Mouse (Mus musculus) macrophage (primary cell): ENCODE measurements around the gene Shd. TPM values are rescaled to one million over a fixed set of nuclear protein-coding genes. Genes with fewer than 3 reads are reported as not detected.

Experiments
- H3K27ac ChIP-seq: fragments of 350-480 bp; formaldehyde crosslinking; 2 replicates; pipeline ENCODE4 v1.9.0; 2021
- H3K36me3 ChIP-seq: fragments of 350-480 bp; formaldehyde crosslinking; 2 replicates; pipeline ENCODE4 v1.9.0; 2021; ENCODE audit errors: inconsistent target
- H3K4me3 ChIP-seq: fragments of 350-480 bp; formaldehyde crosslinking; 2 replicates; pipeline ENCODE4 v1.9.0; 2021; ENCODE audit errors: inconsistent target
- H3K79me2 ChIP-seq: fragments of 350-480 bp; formaldehyde crosslinking; 2 replicates; pipeline ENCODE4 v1.9.0; 2021; ENCODE audit errors: inconsistent target
- WGBS: methylation state at CpG from one replicate; pipeline ENCODE4 v1.1.7; 2026; ENCODE audit warnings: inconsistent platforms; ENCODE audit not compliant: missing documents; 5-methylcytosine and 5-hydroxymethylcytosine counted together
- polyA plus RNA-seq: library from polyadenylated mRNA; stranded (reverse); fragments of 250-400 nt; gene quantifications from 3 replicates; pipeline ENCODE4 v1.2.4, GENCODE M21; 2018; ENCODE audit warnings: inconsistent platforms

Shd gene
- polyA plus RNA-seq, 1 experiment from 2014 or later, result not detected

DNA sequence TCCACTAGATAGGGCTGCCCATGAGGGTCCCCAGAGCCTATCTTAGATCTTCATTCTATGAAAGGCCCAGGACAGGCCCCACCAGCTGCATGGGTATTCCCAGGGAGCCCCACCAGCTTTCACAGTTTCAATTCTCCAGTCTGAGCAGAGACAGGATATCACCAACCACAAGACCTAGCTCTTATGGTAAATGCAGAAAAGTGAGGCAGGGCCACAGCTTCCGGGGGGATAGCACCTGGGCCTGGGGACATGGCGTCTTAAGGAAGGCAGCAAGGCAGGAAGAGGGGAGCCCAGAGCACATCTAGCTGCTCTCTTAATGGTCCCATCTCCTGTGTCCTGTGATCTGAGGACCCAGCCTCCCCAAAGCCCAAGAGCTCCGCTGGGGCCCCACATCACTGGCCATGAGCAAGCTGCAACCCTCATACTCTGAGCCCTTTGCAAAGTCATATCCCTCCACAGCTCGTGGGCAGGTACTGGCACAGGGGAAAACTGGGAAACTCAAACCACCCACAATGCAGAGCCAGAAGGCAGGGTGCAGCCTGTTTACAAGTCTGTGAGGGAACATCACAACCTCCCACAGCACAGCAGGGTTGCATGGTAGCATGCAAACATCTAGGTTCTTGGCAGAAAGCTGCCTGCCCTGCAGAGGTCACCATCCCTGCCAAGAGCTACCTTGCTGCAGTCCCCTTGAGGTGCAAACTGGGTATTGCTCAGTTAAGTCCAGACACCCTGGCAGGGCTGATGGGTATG lies 51.1 kb downstream of the Shd start:
- WGBS, result 17% methylated on average over 4 of the region's 4 CpGs
- Histone ChIP-seq H3K27ac (peak overlapping the region; percentile 98), H3K36me3 (peaks cover 43% of the 10 kb centered on the region), H3K4me3 (no peak overlapping the region), H3K79me2 (peaks cover 95% of the 10 kb centered on the region)

DNA sequence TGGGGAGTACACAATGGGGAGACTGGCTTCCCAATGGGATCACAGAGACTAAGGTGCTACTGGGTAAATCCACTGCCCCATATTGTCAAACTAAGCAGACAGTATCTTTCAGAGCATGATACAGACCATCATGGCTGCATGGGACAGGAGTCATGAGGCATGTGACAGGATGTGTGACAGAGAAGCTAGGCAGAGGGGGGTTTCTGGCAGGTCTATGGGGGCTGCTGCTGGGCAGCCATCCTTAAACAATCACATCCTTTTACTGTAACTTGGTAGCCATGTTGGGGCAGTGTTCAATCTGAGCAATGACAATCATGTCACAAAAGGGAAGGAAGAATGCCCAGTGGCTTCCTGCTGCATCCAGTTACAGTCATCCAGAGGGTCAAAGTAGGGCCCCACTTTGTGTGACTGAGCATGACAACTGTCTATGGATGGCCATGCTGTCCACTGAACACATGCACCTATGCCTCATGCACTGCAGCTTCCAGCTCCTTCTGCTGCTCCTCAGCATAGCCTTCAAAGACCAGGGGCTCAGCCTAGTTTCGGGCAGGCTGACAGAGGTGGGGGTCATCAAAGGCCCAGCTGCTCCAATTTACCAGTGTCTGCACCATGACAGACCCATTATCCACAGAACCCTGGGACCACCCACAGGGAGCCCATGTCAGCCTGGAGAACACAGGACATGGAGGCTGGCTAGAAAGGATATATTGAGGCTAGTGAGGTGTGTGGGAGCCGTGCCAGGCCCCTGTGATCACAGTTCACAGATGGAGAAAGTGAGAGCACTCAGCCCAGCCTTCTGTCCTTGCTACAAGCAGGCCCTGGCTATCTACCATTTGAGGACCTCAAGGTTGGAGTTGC lies 52.1 kb downstream of the Shd start:
- Histone ChIP-seq H3K4me3 (no peak overlapping the region), H3K79me2 (peaks cover 99% of the 10 kb centered on the region), H3K27ac (peak overlapping the region; percentile 98), H3K36me3 (peaks cover 32% of the 10 kb centered on the region; the same call in 1 of the 2 replicates)
- WGBS, result 78% methylated on average over 2 of the region's 2 CpGs

DNA sequence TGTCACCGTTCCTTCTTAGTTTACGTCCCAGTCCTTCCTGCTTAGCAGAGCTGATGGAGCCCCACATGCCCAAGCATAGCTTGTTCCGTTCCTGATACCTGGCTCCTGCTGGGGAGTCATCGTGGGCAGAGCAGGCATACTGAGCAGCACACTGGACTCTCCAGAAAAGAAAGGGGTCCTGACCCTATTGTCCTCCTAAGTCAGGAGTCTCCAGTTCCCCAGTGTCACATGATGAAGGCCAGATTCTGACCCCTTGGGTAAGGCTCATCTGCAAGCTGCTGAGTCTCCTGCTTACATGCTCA lies 52.7 kb downstream of the Shd start:
- peaks cover 27% of the 10 kb centered on the region; the same call in 1 of the 2 replicates for H3K36me3 ChIP-seq
- H3K4me3 ChIP-seq, result no peak overlapping the region
- H3K27ac ChIP-seq, result peak overlapping the region; percentile 98
- H3K79me2 ChIP-seq, result peaks cover 99% of the 10 kb centered on the region
- WGBS, result 81% methylated on average over 4 of the region's 4 CpGs

DNA sequence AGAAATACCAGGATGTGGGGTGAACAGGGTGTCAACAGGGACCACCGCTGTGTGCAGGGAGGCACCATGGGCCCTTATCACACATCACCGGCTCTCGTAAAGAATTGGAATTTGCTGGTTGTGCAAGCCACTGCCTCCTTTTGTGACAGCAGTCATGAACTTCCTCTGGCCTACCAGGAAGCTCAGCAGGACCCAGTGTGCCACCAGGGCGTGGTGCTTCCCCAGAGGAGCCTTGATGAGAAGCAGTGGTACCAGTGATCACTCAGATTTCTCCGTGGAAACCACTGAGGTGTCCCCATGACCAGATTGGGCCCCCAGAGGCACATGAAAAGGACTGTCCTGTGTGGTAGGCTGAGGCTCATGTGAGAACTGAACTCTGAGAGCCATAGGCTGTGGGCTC lies 53.1 kb downstream of the Shd start:
- peak overlapping the region; percentile 98 for H3K27ac ChIP-seq
- WGBS, result 9% methylated on average over 5 of the region's 5 CpGs
- H3K79me2 ChIP-seq, result peaks cover 100% of the 10 kb centered on the region
- H3K36me3 ChIP-seq, result peaks cover 22% of the 10 kb centered on the region; the same call in 1 of the 2 replicates
- H3K4me3 ChIP-seq, result no peak overlapping the region

DNA sequence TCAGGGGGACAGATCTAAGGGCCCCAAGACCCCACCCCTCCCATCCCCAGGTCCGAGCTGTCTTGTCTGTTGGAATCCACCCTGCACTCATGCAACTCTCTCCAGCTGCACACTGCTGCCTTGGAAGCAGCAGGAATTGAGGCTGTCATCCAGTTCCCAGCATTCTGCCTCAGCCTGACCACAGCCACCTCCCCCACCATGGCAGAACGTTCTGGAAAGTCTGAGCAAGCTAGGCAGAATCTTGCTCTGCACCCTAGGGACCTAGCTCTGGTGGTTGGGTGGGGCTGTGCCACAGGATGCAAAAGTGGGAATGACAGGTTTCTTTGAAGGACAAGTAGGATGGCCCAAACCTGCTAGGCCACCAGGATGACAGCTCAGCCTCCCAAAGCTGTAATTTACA lies 54.2 kb downstream of the Shd start:
- WGBS, result 68% methylated on average over 2 of the region's 2 CpGs

DNA sequence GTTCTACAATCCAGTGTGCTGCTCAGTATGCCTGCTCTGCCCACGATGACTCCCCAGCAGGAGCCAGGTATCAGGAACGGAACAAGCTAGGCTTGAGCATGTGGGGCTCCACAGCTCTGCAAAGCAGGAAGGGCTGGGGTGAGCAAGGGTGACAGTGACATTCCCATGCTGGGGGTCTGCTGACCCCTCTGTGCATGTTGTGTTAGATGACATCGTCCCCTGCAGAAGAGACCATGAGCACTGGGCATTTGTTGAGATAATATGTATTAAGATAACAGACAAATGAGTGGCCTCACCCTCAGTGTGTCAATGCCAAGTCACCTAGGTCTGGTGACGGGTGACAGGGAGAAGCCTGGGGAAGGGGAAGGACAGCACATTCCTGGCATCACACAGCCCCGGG lies 54.7 kb downstream of the Shd start:
- Histone ChIP-seq H3K36me3 (peaks cover 7% of the 10 kb centered on the region; the same call in 1 of the 2 replicates), H3K4me3 (no peak overlapping the region), H3K27ac (peak overlapping the region; percentile 98), H3K79me2 (peaks cover 100% of the 10 kb centered on the region)
- WGBS, result 75% methylated on average over 5 of the region's 5 CpGs

More for the DNA sequence above, 54.2 kb downstream of the Shd start:
- Histone ChIP-seq H3K79me2 (peaks cover 100% of the 10 kb centered on the region), H3K4me3 (no peak overlapping the region), H3K36me3 (peaks cover 11% of the 10 kb centered on the region; the same call in 1 of the 2 replicates), H3K27ac (peak overlapping the region; percentile 98)

Other genes with a start within 250 kb of the Shd start
- 0.41 to 5.7 TPM (median 2.4 TPM) in 3 replicates for gene Adgre4, start 220.5 kb upstream of the Shd start, polyA plus RNA-seq
- gene Zfp119a, start 91.5 kb upstream of the Shd start, polyA plus RNA-seq, result 3.7 to 8.0 TPM (median 5.0 TPM) in 3 replicates
- gene Zfp959, start 78.4 kb upstream of the Shd start, polyA plus RNA-seq, result 5.9 to 12.3 TPM (median 6.4 TPM) in 3 replicates
- 4.5 to 7.3 TPM (median 5.6 TPM) in 3 replicates for gene Zfp119b, start 21.0 kb upstream of the Shd start, polyA plus RNA-seq
- 47.4 to 91.9 TPM (median 63.3 TPM) in 3 replicates for gene Ebi3, start 17.8 kb upstream of the Shd start, polyA plus RNA-seq
- gene Yju2, start 11.4 kb upstream of the Shd start, polyA plus RNA-seq, result 10.7 to 11.5 TPM (median 10.8 TPM) in 3 replicates
- not detected in 3 replicates for gene Fsd1, start 16.0 kb downstream of the Shd start, polyA plus RNA-seq
- 0.22 to 0.28 TPM in 2 of 3 replicates, not detected in the other for gene Stap2, start 35.1 kb downstream of the Shd start, polyA plus RNA-seq
- gene Mpnd, start 35.2 kb downstream of the Shd start, polyA plus RNA-seq, result 31.2 to 42.2 TPM (median 38.7 TPM) in 3 replicates
- 33.5 to 87.9 TPM (median 87.4 TPM) in 3 replicates for gene Sh3gl1, start 66.2 kb downstream of the Shd start, polyA plus RNA-seq
- 2.5 to 17.1 TPM (median 6.2 TPM) in 3 replicates for gene Chaf1a, start 70.0 kb downstream of the Shd start, polyA plus RNA-seq
- 28.9 to 74.4 TPM (median 41.1 TPM) in 3 replicates for gene Ubxn6, start 104.6 kb downstream of the Shd start, polyA plus RNA-seq
- gene Hdgfl2, start 109.2 kb downstream of the Shd start, polyA plus RNA-seq, result 26.3 to 28.1 TPM (median 28.1 TPM) in 3 replicates
- not detected in 3 replicates for gene Plin4, start 139.3 kb downstream of the Shd start, polyA plus RNA-seq
- not detected in 3 replicates for gene Plin5, start 147.1 kb downstream of the Shd start, polyA plus RNA-seq
- gene Lrg1, start 151.5 kb downstream of the Shd start, polyA plus RNA-seq, result 0.26 TPM in 1 of 3 replicates, not detected in the others
- gene Sema6b, start 169.9 kb downstream of the Shd start, polyA plus RNA-seq, result 3.0 to 7.1 TPM (median 4.4 TPM) in 3 replicates
- 1.2 to 1.7 TPM (median 1.5 TPM) in 3 replicates for gene Tnfaip8l1, start 192.0 kb downstream of the Shd start, polyA plus RNA-seq
- gene Mydgf, start 213.5 kb downstream of the Shd start, polyA plus RNA-seq, result 33.8 to 65.3 TPM (median 50.0 TPM) in 3 replicates
- 19.4 to 30.5 TPM (median 30.3 TPM) in 3 replicates for gene Dpp9, start 248.4 kb downstream of the Shd start, polyA plus RNA-seq